Mouse (Mus musculus): Measurements from ENCODE around the gene Tmem273. TPM values are rescaled to one million over a fixed set of nuclear protein-coding genes. Genes with fewer than 3 reads are reported as not detected.

Gene Tmem273
- total and polyA plus RNA-seq, 2 experiments from 2014 or later: 0.13 TPM; not detected in 1

- Histone ChIP-seq H3K4me1 (ENCODE audit: insufficient read depth) (no peaks in the 10 kb centered on the region), H3K9me3 (ENCODE audit: low read length) (no peaks in the 10 kb centered on the region), H3K9ac (no peak overlapping the region), H3K27ac (ENCODE audit: low read depth, low read length) (no peak overlapping the region), H3K27me3 (ENCODE audit: insufficient read depth, low read length) (no peaks in the 10 kb centered on the region), H3K4me2 (ENCODE audit: low read depth) (no peak overlapping the region), H3K4me3 (ENCODE audit: low read depth, low read length) (no peak overlapping the region), H3K36me3 (ENCODE audit: insufficient read depth) (no peaks in the 10 kb centered on the region)
- no peak for ATAC-seq
- no peak for DNase-seq
- WGBS: 87% methylated on average over 12 of the region's 12 CpGs
- TF ChIP-seq CTCF (IDR thresholded peaks at IDR 0.05; ENCODE audit: low read depth): no peak
Measured at GRCm38 (mm10) chr14:32784130-32784747, 1.5 kb upstream of the Tmem273 start.

DNA sequence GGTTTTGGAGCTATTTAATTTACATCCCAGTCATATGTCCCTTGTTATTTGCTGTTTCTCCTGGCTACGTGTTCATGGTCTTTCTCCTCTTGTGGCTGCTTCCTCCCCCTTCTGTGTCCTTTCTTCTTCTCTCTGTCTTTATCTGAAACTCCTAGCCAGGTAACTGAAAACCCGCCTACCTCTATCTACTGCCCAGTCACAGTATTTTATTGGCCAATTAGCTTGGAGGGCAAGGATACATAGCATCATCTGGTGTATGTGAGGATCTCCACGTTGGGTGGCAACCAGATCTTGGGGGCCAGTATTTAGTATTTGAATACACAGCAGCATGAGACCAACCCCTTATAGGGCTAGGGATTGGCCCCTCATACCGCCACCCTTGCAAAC, 1.0 kb upstream of the Tmem273 start:
- Histone ChIP-seq H3K9ac (no peak overlapping the region), H3K4me1 (ENCODE audit: insufficient read depth) (no peaks in the 10 kb centered on the region), H3K9me3 (ENCODE audit: low read length) (no peaks in the 10 kb centered on the region), H3K4me3 (ENCODE audit: low read depth, low read length) (no peak overlapping the region), H3K36me3 (ENCODE audit: insufficient read depth) (no peaks in the 10 kb centered on the region), H3K27ac (ENCODE audit: low read depth, low read length) (no peak overlapping the region), H3K4me2 (ENCODE audit: low read depth) (no peak overlapping the region), H3K27me3 (ENCODE audit: insufficient read depth, low read length) (no peaks in the 10 kb centered on the region)
- WGBS: 85% methylated on average over 4 of the region's 4 CpGs
- ATAC-seq (no peak), DNase-seq (no peak)
- no peak for TF ChIP-seq CTCF (IDR thresholded peaks at IDR 0.05; ENCODE audit: low read depth)

- no peak overlapping the region for H3K4me3 ChIP-seq (ENCODE audit: low read depth, low read length)
- no peaks in the 10 kb centered on the region for H3K9me3 ChIP-seq (ENCODE audit: low read length)
- no peak for TF ChIP-seq CTCF (IDR thresholded peaks at IDR 0.05; ENCODE audit: low read depth)
- H3K27ac ChIP-seq (ENCODE audit: low read depth, low read length): no peak overlapping the region
- WGBS: 46% methylated on average over 5 of the region's 5 CpGs
- no peaks in the 10 kb centered on the region for H3K27me3 ChIP-seq (ENCODE audit: insufficient read depth, low read length)
- H3K36me3 ChIP-seq (ENCODE audit: insufficient read depth): no peaks in the 10 kb centered on the region
- H3K4me2 ChIP-seq (ENCODE audit: low read depth): no peak overlapping the region
- no peaks in the 10 kb centered on the region for H3K4me1 ChIP-seq (ENCODE audit: insufficient read depth)
- ATAC-seq (no peak), DNase-seq (no peak)
- no peak overlapping the region for H3K9ac ChIP-seq
Measured at GRCm38 (mm10) chr14:32787691-32788090, 1.9 kb downstream of the Tmem273 start.

DNA sequence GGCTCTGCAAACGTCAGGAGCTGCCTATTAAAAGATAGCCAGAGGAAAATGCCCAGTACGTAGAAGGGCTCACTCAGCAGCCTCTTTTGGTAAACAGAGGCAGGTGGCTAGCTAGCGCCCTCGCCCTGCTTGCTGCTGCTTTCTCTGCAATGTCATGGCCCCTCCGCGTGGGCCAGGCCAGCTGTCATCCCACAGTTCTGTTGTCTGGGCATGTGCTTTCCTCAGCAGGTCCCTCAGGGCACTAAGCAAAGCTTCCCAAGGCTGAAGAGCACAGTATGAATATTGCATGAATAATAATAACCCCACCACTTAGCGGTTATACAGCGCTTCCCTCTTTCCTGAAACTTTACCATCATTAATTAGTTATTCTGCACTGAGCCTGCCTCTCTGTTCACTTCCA, 10.6 kb downstream of the Tmem273 start:
- WGBS: 52% methylated on average over 8 of the region's 8 CpGs
- Histone ChIP-seq H3K9me3 (ENCODE audit: low read length) (no peaks in the 10 kb centered on the region), H3K27ac (ENCODE audit: low read depth, low read length) (no peak overlapping the region), H3K36me3 (ENCODE audit: insufficient read depth) (no peaks in the 10 kb centered on the region), H3K27me3 (ENCODE audit: insufficient read depth, low read length) (no peaks in the 10 kb centered on the region), H3K4me2 (ENCODE audit: low read depth) (no peak overlapping the region), H3K4me3 (ENCODE audit: low read depth, low read length) (no peak overlapping the region), H3K4me1 (ENCODE audit: insufficient read depth) (no peaks in the 10 kb centered on the region), H3K9ac (no peak overlapping the region)
- no peak for TF ChIP-seq CTCF (IDR thresholded peaks at IDR 0.05; ENCODE audit: low read depth)
- no peak for ATAC-seq
- no peak for DNase-seq

GRCm38 (mm10) chr14:32797803-32798202, 12.0 kb downstream of the Tmem273 start:
- Histone ChIP-seq H3K4me1 (ENCODE audit: insufficient read depth) (no peaks in the 10 kb centered on the region), H3K27ac (ENCODE audit: low read depth, low read length) (no peak overlapping the region), H3K4me2 (ENCODE audit: low read depth) (no peak overlapping the region), H3K36me3 (ENCODE audit: insufficient read depth) (no peaks in the 10 kb centered on the region), H3K27me3 (ENCODE audit: insufficient read depth, low read length) (no peaks in the 10 kb centered on the region), H3K9me3 (ENCODE audit: low read length) (no peaks in the 10 kb centered on the region), H3K9ac (no peak overlapping the region), H3K4me3 (ENCODE audit: low read depth, low read length) (no peak overlapping the region)
- no peak for DNase-seq
- 94% methylated on average over 2 of the region's 2 CpGs for whole genome bisulfite sequencing
- no peak for ATAC-seq
- no peak for TF ChIP-seq CTCF (IDR thresholded peaks at IDR 0.05; ENCODE audit: low read depth)

DNA sequence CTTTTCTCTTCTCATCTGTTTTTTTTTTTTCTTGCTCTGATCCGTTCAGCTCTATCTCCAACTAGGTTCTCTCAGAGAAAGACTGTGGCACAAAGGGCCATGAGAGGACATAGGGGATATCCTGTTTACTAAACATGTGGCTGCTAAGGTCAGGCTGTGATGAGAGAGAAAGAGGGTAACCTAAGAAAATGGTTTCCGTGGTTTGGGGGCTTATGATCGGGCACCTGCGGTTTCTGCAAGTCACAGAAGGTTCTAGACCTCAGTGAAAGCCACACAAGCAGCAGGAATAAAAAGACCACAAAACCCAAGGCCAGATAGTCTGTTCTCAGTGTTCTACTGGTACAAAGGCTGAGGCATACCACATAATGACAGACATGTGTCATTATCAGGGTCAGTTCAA, 12.6 kb downstream of the Tmem273 start:
- Histone ChIP-seq H3K36me3 (ENCODE audit: insufficient read depth) (no peaks in the 10 kb centered on the region), H3K4me2 (ENCODE audit: low read depth) (no peak overlapping the region), H3K9me3 (ENCODE audit: low read length) (no peaks in the 10 kb centered on the region), H3K4me1 (ENCODE audit: insufficient read depth) (no peaks in the 10 kb centered on the region), H3K4me3 (ENCODE audit: low read depth, low read length) (no peak overlapping the region), H3K27ac (ENCODE audit: low read depth, low read length) (no peak overlapping the region), H3K9ac (no peak overlapping the region), H3K27me3 (ENCODE audit: insufficient read depth, low read length) (no peaks in the 10 kb centered on the region)
- DNase-seq (no peak), ATAC-seq (no peak)
- 87% methylated on average over 4 of the region's 4 CpGs for WGBS
- no peak for TF ChIP-seq CTCF (IDR thresholded peaks at IDR 0.05; ENCODE audit: low read depth)

DNA sequence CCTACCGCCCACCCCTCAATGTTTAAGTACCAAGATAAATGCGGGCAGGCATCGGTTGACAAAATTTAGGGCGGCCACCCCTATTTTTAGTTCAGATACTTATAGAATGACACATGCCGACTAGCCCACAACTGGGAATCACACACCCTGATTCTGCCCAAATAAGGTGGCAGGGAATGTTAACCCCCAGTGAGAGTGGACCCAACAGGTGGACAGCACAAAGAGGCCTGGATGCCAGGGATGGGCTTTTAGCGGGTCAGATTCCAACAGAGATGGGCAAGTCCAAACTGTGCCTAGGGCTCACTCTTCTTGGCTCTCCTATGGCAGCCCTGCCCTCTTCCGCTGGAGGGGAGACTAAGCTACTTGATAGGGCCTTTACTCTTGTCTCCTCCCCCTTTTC, 14.3 kb downstream of the Tmem273 start:
- no peak overlapping the region for H3K4me3 ChIP-seq (ENCODE audit: low read depth, low read length)
- H3K9ac ChIP-seq: no peak overlapping the region
- H3K4me2 ChIP-seq (ENCODE audit: low read depth): no peak overlapping the region
- H3K36me3 ChIP-seq (ENCODE audit: insufficient read depth): no peaks in the 10 kb centered on the region
- no peak overlapping the region for H3K27ac ChIP-seq (ENCODE audit: low read depth, low read length)
- 93% methylated on average over 7 of the region's 7 CpGs for WGBS
- no peak for TF ChIP-seq CTCF (IDR thresholded peaks at IDR 0.05; ENCODE audit: low read depth)
- no peaks in the 10 kb centered on the region for H3K4me1 ChIP-seq (ENCODE audit: insufficient read depth)
- H3K9me3 ChIP-seq (ENCODE audit: low read length): no peaks in the 10 kb centered on the region
- H3K27me3 ChIP-seq (ENCODE audit: insufficient read depth, low read length): no peaks in the 10 kb centered on the region
- ATAC-seq (no peak), DNase-seq (no peak)

Measured in forebrain, postnatal 0 days (tissue).